Mouse (Mus musculus): Measurements from ENCODE around the gene Tenm4. TPM values are rescaled to one million over a fixed set of nuclear protein-coding genes. Genes with fewer than 3 reads are reported as not detected.
A peak's percentile ranks its signal among the peaks of the same experiment; 100 is the strongest.

The Tenm4 gene
- polyA plus RNA-seq, 1 experiment from 2014 or later, result 37.5 TPM

DNA sequence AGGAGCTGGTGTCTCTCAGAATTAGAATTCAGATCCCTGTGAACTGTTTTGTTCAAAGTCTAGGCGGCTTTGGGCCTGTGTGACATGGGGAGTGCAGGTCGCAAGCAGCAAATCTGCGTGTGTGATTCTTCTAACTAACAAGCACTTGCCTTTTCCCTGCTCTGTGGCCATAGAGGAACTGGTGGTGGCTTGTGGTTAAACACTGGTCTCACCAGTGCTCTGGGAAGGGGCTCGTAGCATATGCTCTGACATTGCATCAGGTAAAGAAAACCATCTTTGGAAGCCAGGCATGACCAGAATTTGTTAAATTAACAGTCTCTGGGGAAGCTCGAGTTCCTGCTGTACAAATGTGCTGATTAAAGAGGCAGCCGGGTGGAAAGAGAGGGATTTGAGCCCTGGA lies 308.1 kb downstream of the Tenm4 start:
- Histone ChIP-seq H3K9me3 (ENCODE audit: control insufficient read depth, low read length) (no peaks in the 10 kb centered on the region), H3K36me3 (replicated peaks; ENCODE audit: control insufficient read depth, insufficient read depth) (no peaks in the 10 kb centered on the region), H3K4me1 (replicated peaks; ENCODE audit: control insufficient read depth, insufficient read depth, low read length) (no peaks in the 10 kb centered on the region), H3K4me3 (replicated peaks; ENCODE audit: low read length) (no peak overlapping the region), H3K27me3 (ENCODE audit: control insufficient read depth, insufficient read depth, low read length) (no peaks in the 10 kb centered on the region), H3K4me2 (replicated peaks) (no peak overlapping the region), H3K9ac (no peak overlapping the region), H3K27ac (no peak overlapping the region)
- WGBS, result 73% methylated on average over 6 of the region's 6 CpGs
- no peak for ATAC-seq (ENCODE audit: low FRiP score)
- DNase-seq (ENCODE audit: low spot score), result no peak

- H3K27me3 ChIP-seq (ENCODE audit: control insufficient read depth, insufficient read depth, low read length), result no peaks in the 10 kb centered on the region
- DNase-seq (ENCODE audit: low spot score), result no peak
- 64% methylated on average over 9 of the region's 9 CpGs for WGBS
Observed at GRCm38 (mm10) chr7:96480351-96480983, 309.4 kb downstream of the Tenm4 start.

GRCm38 (mm10) chr7:96482953-96483352 lies 311.9 kb downstream of the Tenm4 start:
- H3K9ac ChIP-seq, result no peak overlapping the region
- no peak for DNase-seq (ENCODE audit: low spot score)
- no peaks in the 10 kb centered on the region for H3K4me1 ChIP-seq (replicated peaks; ENCODE audit: control insufficient read depth, insufficient read depth, low read length)
- H3K36me3 ChIP-seq (replicated peaks; ENCODE audit: control insufficient read depth, insufficient read depth), result no peaks in the 10 kb centered on the region
- no peaks in the 10 kb centered on the region for H3K27me3 ChIP-seq (ENCODE audit: control insufficient read depth, insufficient read depth, low read length)
- no peak overlapping the region for H3K4me2 ChIP-seq (replicated peaks)
- no peak overlapping the region for H3K27ac ChIP-seq
- no peak for ATAC-seq (ENCODE audit: low FRiP score)
- H3K9me3 ChIP-seq (ENCODE audit: control insufficient read depth, low read length), result no peaks in the 10 kb centered on the region
- 78% methylated on average over 8 of the region's 8 CpGs for WGBS
- H3K4me3 ChIP-seq (replicated peaks; ENCODE audit: low read length), result no peak overlapping the region

More at GRCm38 (mm10) chr7:96480351-96480983, 309.4 kb downstream of the Tenm4 start:
- Histone ChIP-seq H3K9me3 (ENCODE audit: control insufficient read depth, low read length) (no peaks in the 10 kb centered on the region), H3K9ac (no peak overlapping the region), H3K36me3 (replicated peaks; ENCODE audit: control insufficient read depth, insufficient read depth) (no peaks in the 10 kb centered on the region), H3K4me1 (replicated peaks; ENCODE audit: control insufficient read depth, insufficient read depth, low read length) (no peaks in the 10 kb centered on the region), H3K4me3 (replicated peaks; ENCODE audit: low read length) (no peak overlapping the region), H3K4me2 (replicated peaks) (no peak overlapping the region), H3K27ac (no peak overlapping the region)
- ATAC-seq (ENCODE audit: low FRiP score), result peak; percentile 29; the same call in 1 of the 2 replicates

DNA sequence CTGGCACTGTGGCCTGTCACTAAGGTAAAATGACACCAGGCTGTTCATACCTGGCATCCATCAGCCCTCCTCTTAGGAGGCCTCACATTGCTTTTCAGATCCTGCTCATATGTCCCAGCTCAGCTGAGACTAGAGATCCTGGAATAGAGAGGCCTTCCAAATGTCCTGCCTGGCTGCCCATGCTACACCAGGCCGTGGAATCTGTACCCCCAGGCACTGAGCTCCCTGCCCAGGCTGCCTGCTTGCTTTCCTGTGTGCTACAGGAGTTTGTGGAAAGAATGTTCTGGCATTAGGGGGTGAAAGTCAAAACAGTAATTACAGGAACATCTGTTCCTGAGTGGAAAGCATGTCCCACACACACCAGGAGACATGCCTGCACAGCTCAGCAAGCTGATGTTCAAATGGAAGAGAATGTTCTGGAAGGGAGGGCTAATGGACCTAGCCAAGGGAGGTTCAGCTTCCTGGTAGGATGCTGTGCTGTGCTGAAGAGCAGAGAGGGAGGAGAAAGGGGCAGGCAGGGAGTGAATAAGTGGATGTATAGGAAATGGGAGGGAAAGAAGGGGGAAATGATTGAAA lies 313.0 kb downstream of the Tenm4 start:
- no peak overlapping the region for H3K27ac ChIP-seq

DNA sequence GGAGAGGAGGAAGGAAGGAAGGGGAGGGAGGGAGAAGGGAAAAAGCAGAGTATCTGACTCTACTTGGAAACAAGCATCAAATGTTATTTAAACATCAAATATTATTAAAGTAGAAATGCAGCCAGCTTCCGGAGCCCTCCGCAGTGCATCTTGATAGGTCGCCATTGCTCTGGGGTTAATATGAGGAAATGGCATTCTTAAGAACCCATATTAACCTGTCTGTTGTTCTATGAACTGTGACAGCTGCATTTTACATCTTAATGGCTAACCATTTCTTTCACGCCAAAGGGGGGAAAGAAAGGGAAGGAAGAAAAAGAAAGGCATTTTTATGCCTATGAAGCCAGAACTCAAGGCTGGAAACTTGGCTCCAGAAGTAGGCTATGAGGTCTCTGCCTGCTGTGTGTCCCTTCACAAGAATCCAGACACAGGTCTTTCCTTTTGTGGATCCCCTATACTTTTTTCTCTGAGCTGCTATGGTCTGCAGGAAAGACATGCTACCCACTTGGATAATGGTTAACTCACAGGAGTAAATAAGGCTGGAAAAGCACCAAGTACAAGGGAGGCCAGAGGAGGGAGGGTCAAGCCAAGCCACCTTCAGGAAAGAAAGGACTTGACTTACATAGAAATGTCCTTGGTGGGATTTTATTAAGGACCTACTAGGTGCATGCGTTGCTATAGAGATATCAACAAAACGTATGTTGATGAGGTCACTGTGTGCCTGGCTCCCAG lies 318.5 kb downstream of the Tenm4 start:
- no peaks in the 10 kb centered on the region for H3K36me3 ChIP-seq (replicated peaks; ENCODE audit: control insufficient read depth, insufficient read depth)
- H3K4me1 ChIP-seq (replicated peaks; ENCODE audit: control insufficient read depth, insufficient read depth, low read length), result no peaks in the 10 kb centered on the region
- no peak overlapping the region for H3K4me2 ChIP-seq (replicated peaks)
- no peaks in the 10 kb centered on the region for H3K27me3 ChIP-seq (ENCODE audit: control insufficient read depth, insufficient read depth, low read length)
- WGBS, result 83% methylated on average over 6 of the region's 6 CpGs
- no peaks in the 10 kb centered on the region for H3K9me3 ChIP-seq (ENCODE audit: control insufficient read depth, low read length)
- H3K9ac ChIP-seq, result no peak overlapping the region
- DNase-seq (ENCODE audit: low spot score) (no peak), ATAC-seq (ENCODE audit: low FRiP score) (no peak)
- no peak overlapping the region for H3K27ac ChIP-seq
- H3K4me3 ChIP-seq (replicated peaks; ENCODE audit: low read length), result no peak overlapping the region

More for the DNA sequence above, 313.0 kb downstream of the Tenm4 start:
- Histone ChIP-seq H3K9me3 (ENCODE audit: control insufficient read depth, low read length) (no peaks in the 10 kb centered on the region), H3K36me3 (replicated peaks; ENCODE audit: control insufficient read depth, insufficient read depth) (no peaks in the 10 kb centered on the region), H3K4me2 (replicated peaks) (no peak overlapping the region), H3K9ac (no peak overlapping the region), H3K4me3 (replicated peaks; ENCODE audit: low read length) (no peak overlapping the region), H3K27me3 (ENCODE audit: control insufficient read depth, insufficient read depth, low read length) (no peaks in the 10 kb centered on the region), H3K4me1 (replicated peaks; ENCODE audit: control insufficient read depth, insufficient read depth, low read length) (no peaks in the 10 kb centered on the region)
- 80% methylated on average over 1 of the region's 1 CpGs for WGBS
- no peak for DNase-seq (ENCODE audit: low spot score)
- no peak for ATAC-seq (ENCODE audit: low FRiP score)

DNA sequence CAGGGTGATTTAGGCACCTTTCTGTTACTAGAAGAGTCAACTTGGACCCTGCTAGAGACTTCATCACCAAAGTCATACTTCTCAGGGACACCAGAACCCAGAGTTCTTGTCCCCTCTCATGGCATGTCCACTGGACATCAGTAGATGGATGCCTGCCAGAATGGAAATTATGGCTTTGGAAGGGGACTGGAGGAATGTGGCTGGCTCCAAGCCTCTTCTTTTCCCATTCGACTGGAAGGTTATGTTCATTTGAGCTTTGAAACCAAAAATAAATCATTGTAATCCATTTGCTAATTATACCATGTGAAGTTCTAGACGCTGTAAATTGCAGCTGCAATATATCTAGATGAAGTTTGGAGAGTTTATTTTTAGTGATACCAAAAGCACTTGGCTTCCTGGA lies 320.9 kb downstream of the Tenm4 start:
- Histone ChIP-seq H3K36me3 (replicated peaks; ENCODE audit: control insufficient read depth, insufficient read depth) (no peaks in the 10 kb centered on the region), H3K27me3 (ENCODE audit: control insufficient read depth, insufficient read depth, low read length) (no peaks in the 10 kb centered on the region), H3K27ac (no peak overlapping the region), H3K4me2 (replicated peaks) (no peak overlapping the region), H3K9me3 (ENCODE audit: control insufficient read depth, low read length) (no peaks in the 10 kb centered on the region), H3K4me3 (replicated peaks; ENCODE audit: low read length) (no peak overlapping the region), H3K4me1 (replicated peaks; ENCODE audit: control insufficient read depth, insufficient read depth, low read length) (no peaks in the 10 kb centered on the region), H3K9ac (no peak overlapping the region)
- DNase-seq (ENCODE audit: low spot score) (no peak), ATAC-seq (ENCODE audit: low FRiP score) (no peak)
- WGBS, result 75% methylated on average over 2 of the region's 2 CpGs

DNA sequence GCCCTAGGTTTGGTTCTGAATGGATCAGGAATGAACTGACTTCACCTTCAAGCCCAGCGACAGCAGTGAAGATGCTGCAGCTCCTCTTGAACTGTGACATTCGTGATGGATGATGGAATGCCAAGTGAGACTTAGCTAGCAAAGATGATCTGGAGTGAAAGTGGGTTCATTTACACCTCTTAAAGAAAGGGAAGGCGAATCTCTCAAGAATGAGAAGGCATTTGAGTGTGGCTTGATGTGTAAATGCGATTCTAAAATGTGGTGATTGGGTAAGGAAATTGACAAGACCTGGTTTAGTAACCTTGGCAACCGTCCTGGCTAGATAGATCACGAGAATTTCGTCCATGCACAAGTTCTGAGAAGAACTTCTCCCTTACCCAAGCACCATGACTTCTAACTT lies 321.6 kb downstream of the Tenm4 start:
- H3K9ac ChIP-seq, result no peak overlapping the region
- no peaks in the 10 kb centered on the region for H3K9me3 ChIP-seq (ENCODE audit: control insufficient read depth, low read length)
- 89% methylated on average over 7 of the region's 7 CpGs for WGBS
- no peaks in the 10 kb centered on the region for H3K27me3 ChIP-seq (ENCODE audit: control insufficient read depth, insufficient read depth, low read length)
- H3K36me3 ChIP-seq (replicated peaks; ENCODE audit: control insufficient read depth, insufficient read depth), result no peaks in the 10 kb centered on the region
- H3K4me1 ChIP-seq (replicated peaks; ENCODE audit: control insufficient read depth, insufficient read depth, low read length), result no peaks in the 10 kb centered on the region
- no peak for DNase-seq (ENCODE audit: low spot score)
- H3K4me3 ChIP-seq (replicated peaks; ENCODE audit: low read length), result no peak overlapping the region
- ATAC-seq (ENCODE audit: low FRiP score), result no peak
- no peak overlapping the region for H3K27ac ChIP-seq
- no peak overlapping the region for H3K4me2 ChIP-seq (replicated peaks)

DNA sequence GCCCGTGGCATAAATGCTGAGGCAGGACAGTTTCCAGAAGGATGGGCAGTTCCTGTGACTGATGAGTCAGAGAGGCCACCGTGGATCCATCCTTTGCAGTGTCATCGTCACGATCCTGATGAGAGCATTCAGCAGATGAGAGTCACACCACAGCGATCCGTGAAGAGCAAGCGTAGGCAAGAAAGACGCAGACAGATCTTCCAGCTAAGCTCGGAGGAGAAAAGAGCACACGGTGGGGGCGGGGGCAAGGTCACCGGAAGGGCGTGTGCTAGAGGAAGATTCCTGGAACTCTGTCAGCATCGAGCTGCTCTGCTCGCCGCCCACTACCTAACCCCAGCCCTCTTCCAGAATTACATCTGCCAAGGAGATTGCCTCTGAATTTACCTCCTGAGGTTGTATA lies 323.0 kb downstream of the Tenm4 start:
- Histone ChIP-seq H3K36me3 (replicated peaks; ENCODE audit: control insufficient read depth, insufficient read depth) (no peaks in the 10 kb centered on the region), H3K9me3 (ENCODE audit: control insufficient read depth, low read length) (no peaks in the 10 kb centered on the region), H3K4me1 (replicated peaks; ENCODE audit: control insufficient read depth, insufficient read depth, low read length) (no peaks in the 10 kb centered on the region), H3K27me3 (ENCODE audit: control insufficient read depth, insufficient read depth, low read length) (no peaks in the 10 kb centered on the region), H3K9ac (no peak overlapping the region), H3K27ac (no peak overlapping the region), H3K4me2 (replicated peaks) (no peak overlapping the region), H3K4me3 (replicated peaks; ENCODE audit: low read length) (no peak overlapping the region)
- 71% methylated on average over 16 of the region's 16 CpGs for WGBS
- ATAC-seq (ENCODE audit: low FRiP score) (no peak), DNase-seq (ENCODE audit: low spot score) (no peak)

DNA sequence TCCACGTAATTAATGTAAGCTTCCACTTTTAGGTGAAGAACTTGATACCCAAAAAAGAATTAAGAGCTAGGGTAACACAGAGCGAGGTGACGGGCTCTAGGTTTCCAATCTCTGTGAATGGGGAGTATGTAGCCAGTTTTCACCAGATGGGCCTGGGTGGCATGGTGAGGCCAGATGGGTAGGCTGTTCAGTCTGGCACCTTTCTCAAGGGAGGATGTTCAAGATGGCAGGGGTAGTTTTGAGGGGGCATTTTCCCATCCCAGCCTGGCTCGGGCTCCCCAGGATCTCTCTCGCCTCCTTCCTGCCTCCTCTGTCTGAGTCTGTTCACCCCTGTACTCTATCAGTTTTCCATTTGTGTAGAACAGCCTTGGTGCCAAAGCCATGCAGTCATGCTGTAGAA lies 329.1 kb downstream of the Tenm4 start:
- Histone ChIP-seq H3K4me1 (replicated peaks; ENCODE audit: control insufficient read depth, insufficient read depth, low read length) (0 out of 2 replicates have a peak, but pooled peaks cover 6% of the 10 kb centered on the region), H3K4me2 (replicated peaks) (no peak overlapping the region), H3K9ac (no peak overlapping the region), H3K9me3 (ENCODE audit: control insufficient read depth, low read length) (no peaks in the 10 kb centered on the region), H3K27me3 (ENCODE audit: control insufficient read depth, insufficient read depth, low read length) (no peaks in the 10 kb centered on the region), H3K36me3 (replicated peaks; ENCODE audit: control insufficient read depth, insufficient read depth) (no peaks in the 10 kb centered on the region), H3K27ac (no peak overlapping the region), H3K4me3 (replicated peaks; ENCODE audit: low read length) (no peak overlapping the region)
- 89% methylated on average over 5 of the region's 5 CpGs for WGBS
- ATAC-seq (ENCODE audit: low FRiP score) (no peak), DNase-seq (ENCODE audit: low spot score) (no peak)
